Mouse (Mus musculus) heart, embryonic 13.5 days (tissue): ENCODE results near the gene Wwc1. TPM values are rescaled to one million over a fixed set of nuclear protein-coding genes. Genes with fewer than 3 reads are reported as not detected.
A peak's percentile ranks its signal among the peaks of the same experiment; 100 is the strongest.

Experiments
- ATAC-seq: fragments of 200-750 bp; cut with Nextera tagmentation; 2 replicates; pipeline ENCODE4 v1.8.0; 2017; ENCODE audit warnings: moderate TSS enrichment; ENCODE audit not compliant: insufficient number of reproducible peaks, low FRiP score, low TSS enrichment; ENCODE audit errors: extremely low read depth
- H3K27ac ChIP-seq: fragments of 300-500 bp; sonication (generic); replicated peaks from 2 replicates; pipeline ENCODE4 v1.5.1; 2015; ENCODE audit warnings: moderate library complexity, mild to moderate bottlenecking, inconsistent platforms
- H3K27me3 ChIP-seq: fragments of 300-500 bp; sonication (generic); replicated peaks from 2 replicates; pipeline ENCODE4 v1.6.1; 2015; ENCODE audit warnings: mild to moderate bottlenecking, inconsistent platforms
- H3K36me3 ChIP-seq: fragments of 300-500 bp; sonication (generic); 2 replicates; pipeline ENCODE4 v1.6.1; 2015; ENCODE audit warnings: mild to moderate bottlenecking, inconsistent platforms
- H3K4me1 ChIP-seq: fragments of 300-500 bp; sonication (generic); 2 replicates; pipeline ENCODE4 v1.6.1; 2015; ENCODE audit warnings: inconsistent platforms
- H3K4me2 ChIP-seq: fragments of 300-500 bp; sonication (generic); 2 replicates; pipeline ENCODE4 v1.6.1; 2015; ENCODE audit warnings: inconsistent platforms, mild to moderate bottlenecking, moderate library complexity
- H3K4me3 ChIP-seq: fragments of 300-500 bp; sonication (generic); 2 replicates; pipeline ENCODE4 v1.5.1; 2015; ENCODE audit warnings: moderate library complexity, mild to moderate bottlenecking, inconsistent platforms
- H3K9ac ChIP-seq: fragments of 300-500 bp; sonication (generic); 2 replicates; pipeline ENCODE4 v1.6.1; 2015; ENCODE audit warnings: inconsistent platforms, mild to moderate bottlenecking, moderate library complexity
- H3K9me3 ChIP-seq: fragments of 300-500 bp; sonication (generic); 2 replicates; pipeline ENCODE4 v1.6.1; 2016; ENCODE audit warnings: inconsistent platforms
- WGBS: fragments of 180-500 bp; shearing (Covaris S2); methylation state at CpG from one replicate; pipeline ENCODE4 v1.1.7; 2015; ENCODE audit warnings: mixed read lengths; 5-methylcytosine and 5-hydroxymethylcytosine counted together
- polyA plus RNA-seq: library from polyadenylated mRNA; unstranded; fragments of >200 nt; fragmentation: Nextera tagmentation; extraction: Ambion mirVana; gene quantifications from 2 replicates; pipeline ENCODE4 v1.2.1, GENCODE M21; 2015

Wwc1 gene
- polyA plus RNA-seq, 1 experiment from 2014 or later = 1.0 TPM

DNA sequence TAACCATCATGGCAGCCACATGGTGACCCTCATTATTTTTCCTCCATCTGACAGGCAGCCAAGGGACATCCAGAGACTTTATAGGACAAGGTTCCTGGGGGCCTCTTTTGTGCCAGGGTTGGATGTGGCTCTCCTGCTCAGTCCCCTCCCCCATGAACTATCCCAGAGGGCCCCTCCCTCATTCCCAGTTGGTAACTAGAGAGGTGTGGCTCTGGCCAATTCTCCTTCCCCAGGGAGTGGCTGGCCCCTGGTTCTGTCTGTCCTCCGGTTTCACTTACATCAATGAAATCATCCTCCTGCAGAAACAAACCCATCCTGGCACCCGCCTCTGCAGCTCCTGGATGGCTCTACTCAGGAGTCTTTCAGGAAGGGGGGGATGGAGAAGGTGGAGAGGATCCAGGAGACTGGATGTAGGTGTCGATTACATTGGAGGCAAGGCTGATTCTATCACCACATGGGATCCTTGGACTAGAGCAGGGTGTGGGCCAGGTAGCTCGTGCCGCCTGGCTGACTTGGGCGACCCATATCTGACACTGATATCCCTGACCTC is 49.7 kb downstream of the Wwc1 start:
- H3K4me2 ChIP-seq = no peak overlapping the region
- no peaks in the 10 kb centered on the region for H3K27me3 ChIP-seq
- no peak overlapping the region for H3K9ac ChIP-seq
- no peaks in the 10 kb centered on the region for H3K36me3 ChIP-seq
- no peak overlapping the region for H3K4me3 ChIP-seq
- ATAC-seq = no peak
- H3K27ac ChIP-seq = no peak overlapping the region
- H3K4me1 ChIP-seq = peaks cover 5% of the 10 kb centered on the region; the same call in 1 of the 2 replicates
- WGBS = 72% methylated on average over 6 of the region's 6 CpGs
- H3K9me3 ChIP-seq = no peaks in the 10 kb centered on the region

DNA sequence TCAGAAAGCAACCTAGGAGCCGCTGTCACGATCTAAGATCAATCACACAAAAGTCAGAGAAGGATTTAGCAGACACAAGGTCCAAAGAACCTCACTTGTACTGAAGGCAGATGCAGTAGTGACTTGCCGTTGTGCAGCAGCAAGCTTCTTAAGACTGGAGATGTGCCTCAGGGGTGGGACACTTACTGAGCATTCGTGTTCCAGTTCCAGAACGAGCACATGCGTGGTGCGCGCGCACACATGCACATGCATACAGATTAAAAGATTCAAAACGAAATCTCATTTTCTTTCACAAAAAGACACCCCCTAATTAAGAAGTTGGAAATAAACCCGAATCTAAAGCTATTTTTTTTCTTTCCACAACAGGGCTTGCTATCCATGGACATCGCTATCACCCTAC is 51.9 kb downstream of the Wwc1 start:
- H3K9ac ChIP-seq = no peak overlapping the region
- H3K9me3 ChIP-seq = no peaks in the 10 kb centered on the region
- H3K4me1 ChIP-seq = peaks cover under 1% of the 10 kb centered on the region; the same call in 1 of the 2 replicates
- H3K27me3 ChIP-seq = no peaks in the 10 kb centered on the region
- WGBS = 89% methylated on average over 12 of the region's 12 CpGs
- no peak for ATAC-seq
- no peaks in the 10 kb centered on the region for H3K36me3 ChIP-seq
- H3K4me3 ChIP-seq = no peak overlapping the region
- H3K27ac ChIP-seq = no peak overlapping the region
- H3K4me2 ChIP-seq = no peak overlapping the region

DNA sequence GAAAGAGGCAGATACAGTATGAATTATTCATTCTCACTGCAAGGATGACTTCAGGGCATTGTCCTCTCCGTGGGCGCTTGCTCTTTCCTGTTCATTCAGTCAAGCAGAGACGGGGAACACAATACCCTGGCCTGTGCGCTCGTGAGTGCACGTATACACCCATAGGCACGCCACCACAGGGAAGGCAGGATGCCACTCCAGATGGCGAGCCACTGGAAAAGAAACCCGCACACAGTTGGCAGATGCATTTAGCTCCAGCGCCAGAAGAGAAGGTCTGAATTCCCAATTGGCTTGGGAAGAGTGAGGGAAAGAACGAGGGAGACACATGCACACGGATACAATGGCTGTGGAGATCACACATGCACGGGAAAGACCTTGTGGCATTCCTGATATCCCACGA is 53.0 kb downstream of the Wwc1 start:
- no peaks in the 10 kb centered on the region for H3K36me3 ChIP-seq
- H3K4me1 ChIP-seq = peaks cover 3% of the 10 kb centered on the region
- H3K27me3 ChIP-seq = no peaks in the 10 kb centered on the region
- H3K9ac ChIP-seq = no peak overlapping the region
- ATAC-seq = no peak
- WGBS = 69% methylated on average over 14 of the region's 14 CpGs
- no peak overlapping the region for H3K4me2 ChIP-seq
- no peak overlapping the region for H3K27ac ChIP-seq
- no peak overlapping the region for H3K4me3 ChIP-seq
- no peaks in the 10 kb centered on the region for H3K9me3 ChIP-seq

DNA sequence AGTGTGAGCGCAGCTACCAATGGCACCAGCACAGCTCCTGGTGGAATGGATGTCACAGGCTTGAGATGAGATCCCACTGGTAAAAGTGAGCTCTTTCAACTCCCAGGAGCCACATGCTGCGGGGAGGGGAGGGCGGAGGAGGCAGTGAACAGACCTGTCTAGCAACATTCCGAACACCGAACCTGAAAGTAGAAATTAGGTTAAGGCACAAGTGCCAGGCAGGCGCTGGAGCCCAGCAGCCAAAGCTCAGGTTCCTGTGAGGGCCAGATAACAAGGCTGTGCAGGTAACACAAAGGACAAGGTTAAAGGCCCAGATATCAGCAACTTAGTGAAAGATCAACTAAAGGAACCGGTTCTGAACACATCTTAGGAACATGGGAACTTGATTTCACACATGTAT is 54.7 kb downstream of the Wwc1 start:
- WGBS = 71% methylated on average over 7 of the region's 7 CpGs
- Histone ChIP-seq H3K4me3 (no peak overlapping the region), H3K4me2 (no peak overlapping the region), H3K9me3 (no peaks in the 10 kb centered on the region), H3K27ac (no peak overlapping the region), H3K9ac (no peak overlapping the region), H3K4me1 (peaks cover 7% of the 10 kb centered on the region), H3K36me3 (no peaks in the 10 kb centered on the region), H3K27me3 (peaks cover 5% of the 10 kb centered on the region; the same call in 1 of the 2 replicates)
- ATAC-seq = no peak

DNA sequence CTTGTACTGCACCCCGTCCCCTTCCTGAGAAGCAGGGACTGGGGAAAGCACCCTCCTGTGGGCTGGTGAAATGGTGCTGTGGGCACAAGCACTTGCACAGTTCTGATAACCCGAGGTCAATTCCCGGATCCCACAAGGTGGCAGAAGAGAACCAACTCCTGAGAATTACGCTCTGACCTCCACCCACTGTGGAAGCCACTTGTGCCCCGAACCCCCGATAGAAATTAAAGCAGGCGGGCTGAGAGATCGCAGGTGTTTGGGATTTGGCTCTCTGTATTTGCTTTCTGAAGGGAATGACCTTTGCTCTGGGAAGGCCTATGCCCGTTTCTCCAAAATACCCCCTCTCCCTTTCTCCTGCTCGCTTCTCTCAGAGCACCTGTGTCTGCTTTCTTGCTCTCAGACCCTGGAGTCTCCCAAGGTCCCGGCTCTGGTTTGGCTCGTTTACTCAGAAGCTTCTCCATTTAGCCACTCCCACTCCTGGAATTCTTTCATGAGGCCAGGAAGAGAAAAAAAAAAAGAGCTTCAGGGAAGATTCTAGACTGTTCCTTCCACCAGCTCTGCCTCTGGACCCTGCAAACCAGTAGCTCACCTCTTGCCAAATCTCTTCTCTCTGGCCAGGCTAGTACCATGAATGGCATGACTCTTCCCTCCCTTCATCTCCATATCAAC is 58.0 kb downstream of the Wwc1 start:
- no peak overlapping the region for H3K27ac ChIP-seq
- H3K4me3 ChIP-seq = no peak overlapping the region
- 35% methylated on average over 12 of the region's 12 CpGs for WGBS

DNA sequence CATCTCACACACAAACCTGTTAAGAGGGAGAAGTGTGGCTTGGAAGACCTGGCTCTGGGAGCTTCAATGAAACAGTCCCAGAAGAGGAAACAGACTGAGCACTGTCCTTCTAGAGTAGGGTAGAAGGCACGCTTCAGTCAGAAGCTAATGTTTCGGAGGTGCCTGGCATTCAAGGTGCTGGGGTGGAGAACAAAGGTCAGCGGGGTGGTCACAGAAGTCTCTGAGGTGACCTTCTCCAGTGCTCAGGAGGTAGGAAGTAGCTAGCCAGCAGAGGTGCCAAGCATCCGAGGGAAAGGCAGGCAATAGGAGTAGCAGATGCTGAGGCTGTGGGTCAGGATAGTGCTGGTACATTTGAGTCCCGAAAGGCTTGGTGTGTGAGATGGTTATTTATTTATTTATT is 59.6 kb downstream of the Wwc1 start:
- Histone ChIP-seq H3K4me2 (no peak overlapping the region), H3K9ac (no peak overlapping the region), H3K36me3 (no peaks in the 10 kb centered on the region), H3K9me3 (no peaks in the 10 kb centered on the region), H3K27me3 (peaks cover 5% of the 10 kb centered on the region; the same call in 1 of the 2 replicates), H3K4me1 (peaks cover 14% of the 10 kb centered on the region), H3K27ac (no peak overlapping the region), H3K4me3 (no peak overlapping the region)
- WGBS = 84% methylated on average over 5 of the region's 5 CpGs
- no peak for ATAC-seq

More for the DNA sequence above, 58.0 kb downstream of the Wwc1 start:
- H3K4me1 ChIP-seq = peaks cover 7% of the 10 kb centered on the region
- no peaks in the 10 kb centered on the region for H3K9me3 ChIP-seq
- H3K9ac ChIP-seq = no peak overlapping the region
- no peaks in the 10 kb centered on the region for H3K36me3 ChIP-seq
- peak overlapping the region; percentile 36; the same call in 1 of the 2 replicates for H3K4me2 ChIP-seq
- peaks cover 5% of the 10 kb centered on the region; the same call in 1 of the 2 replicates for H3K27me3 ChIP-seq
- ATAC-seq = no peak

DNA sequence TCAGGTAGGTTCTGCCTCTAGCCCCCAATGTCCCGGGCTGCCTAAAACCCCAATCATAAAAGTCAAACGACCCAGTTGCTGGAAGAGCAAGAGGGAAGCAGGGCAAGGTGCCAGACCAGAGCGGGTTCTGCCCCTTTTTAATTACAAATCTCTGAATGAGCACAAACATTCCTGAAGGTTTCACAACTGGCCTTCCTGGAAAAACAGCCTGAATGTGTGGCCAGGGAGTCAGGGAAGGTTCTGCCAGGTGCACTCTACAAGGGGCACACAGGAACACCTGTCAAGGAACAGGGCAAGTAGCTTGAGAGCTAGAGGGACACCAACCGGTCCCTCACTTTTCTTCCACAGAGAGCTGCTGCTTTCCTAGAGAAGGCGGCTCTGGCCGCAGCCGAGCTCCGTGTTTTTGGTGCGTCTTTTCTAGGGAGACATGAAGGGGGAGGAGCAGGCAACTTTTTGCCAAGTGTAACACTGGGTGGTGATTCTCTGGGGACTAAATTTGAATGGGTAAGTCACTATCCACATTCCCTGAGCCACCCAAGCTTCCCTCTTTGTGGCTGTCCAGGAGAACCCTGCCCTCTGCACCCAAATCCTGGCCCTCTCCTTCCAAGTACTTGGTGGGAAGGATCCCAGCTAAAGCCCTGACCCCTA is 60.3 kb downstream of the Wwc1 start:
- Histone ChIP-seq H3K4me3 (no peak overlapping the region), H3K4me2 (no peak overlapping the region), H3K9ac (no peak overlapping the region), H3K9me3 (no peaks in the 10 kb centered on the region), H3K4me1 (peaks cover 14% of the 10 kb centered on the region), H3K36me3 (no peaks in the 10 kb centered on the region), H3K27me3 (peaks cover 5% of the 10 kb centered on the region; the same call in 1 of the 2 replicates), H3K27ac (no peak overlapping the region)
- no peak for ATAC-seq
- WGBS = 64% methylated on average over 9 of the region's 9 CpGs

DNA sequence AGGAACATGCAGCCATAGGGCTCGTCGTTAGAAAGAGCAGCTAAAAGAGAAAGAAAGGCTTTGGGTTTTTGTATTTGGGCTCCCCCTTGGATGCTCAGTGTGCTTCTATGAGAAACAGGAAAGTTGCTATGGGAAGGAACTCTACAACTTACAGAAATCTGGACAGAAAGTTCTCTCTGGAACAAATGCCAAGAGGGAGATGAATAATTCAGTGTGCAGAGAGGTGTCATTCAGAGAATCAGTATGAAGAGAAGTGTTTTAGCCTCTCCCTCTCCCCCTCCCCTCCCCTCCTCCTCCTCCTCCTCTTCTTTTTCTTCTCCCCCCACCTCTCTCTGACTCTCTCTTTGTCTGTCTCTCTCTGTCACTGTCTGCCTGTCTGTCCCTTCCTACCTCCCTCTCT is 60.9 kb downstream of the Wwc1 start:
- H3K36me3 ChIP-seq = no peaks in the 10 kb centered on the region
- peaks cover 5% of the 10 kb centered on the region; the same call in 1 of the 2 replicates for H3K27me3 ChIP-seq
- no peaks in the 10 kb centered on the region for H3K9me3 ChIP-seq
- H3K4me1 ChIP-seq = peaks cover 14% of the 10 kb centered on the region
- H3K9ac ChIP-seq = no peak overlapping the region
- H3K4me3 ChIP-seq = no peak overlapping the region
- WGBS = 54% methylated on average over 2 of the region's 2 CpGs
- ATAC-seq = no peak
- no peak overlapping the region for H3K27ac ChIP-seq
- no peak overlapping the region for H3K4me2 ChIP-seq

DNA sequence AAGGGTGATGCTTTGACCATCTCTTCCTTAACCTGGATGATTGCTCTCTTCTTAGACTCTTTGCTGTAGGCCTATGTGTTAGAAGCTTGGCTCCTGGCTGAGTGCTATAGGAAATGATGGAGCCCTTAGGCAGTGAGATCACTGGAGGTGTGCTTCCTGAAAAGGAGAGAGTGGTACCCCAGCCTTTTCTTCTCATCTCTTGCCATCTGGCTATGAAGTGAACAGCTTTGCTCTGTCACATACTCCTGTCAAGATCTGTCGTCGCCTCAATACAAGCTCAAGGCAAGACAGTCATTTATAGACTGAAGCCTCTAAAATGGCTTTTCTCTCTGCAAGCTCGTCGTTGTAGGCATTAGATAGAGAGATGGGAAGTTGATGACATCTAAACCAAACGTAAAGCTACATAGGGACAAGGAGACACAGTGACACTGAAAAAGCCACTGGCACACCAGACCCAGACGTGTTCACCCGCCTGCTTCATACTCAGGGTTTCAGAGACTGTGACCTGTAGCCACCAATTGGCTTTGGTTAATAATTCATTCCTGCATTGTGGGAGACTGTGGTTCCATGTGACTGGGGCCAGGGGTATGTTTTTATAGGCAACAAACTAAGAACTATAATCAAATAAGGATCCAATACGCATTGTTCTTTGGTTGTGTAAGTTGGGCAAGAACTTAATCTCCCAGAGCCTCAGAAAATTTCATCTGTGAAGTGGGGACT is 63.7 kb downstream of the Wwc1 start:
- H3K36me3 ChIP-seq = no peaks in the 10 kb centered on the region
- H3K4me1 ChIP-seq = peaks cover 7% of the 10 kb centered on the region
- no peak overlapping the region for H3K9ac ChIP-seq
- H3K4me3 ChIP-seq = no peak overlapping the region
- no peaks in the 10 kb centered on the region for H3K9me3 ChIP-seq
- no peak overlapping the region for H3K27ac ChIP-seq
- 0 out of 2 replicates have a peak, but pooled peaks cover 2% of the 10 kb centered on the region for H3K27me3 ChIP-seq
- H3K4me2 ChIP-seq = no peak overlapping the region
- ATAC-seq = no peak
- WGBS = 59% methylated on average over 8 of the region's 8 CpGs

DNA sequence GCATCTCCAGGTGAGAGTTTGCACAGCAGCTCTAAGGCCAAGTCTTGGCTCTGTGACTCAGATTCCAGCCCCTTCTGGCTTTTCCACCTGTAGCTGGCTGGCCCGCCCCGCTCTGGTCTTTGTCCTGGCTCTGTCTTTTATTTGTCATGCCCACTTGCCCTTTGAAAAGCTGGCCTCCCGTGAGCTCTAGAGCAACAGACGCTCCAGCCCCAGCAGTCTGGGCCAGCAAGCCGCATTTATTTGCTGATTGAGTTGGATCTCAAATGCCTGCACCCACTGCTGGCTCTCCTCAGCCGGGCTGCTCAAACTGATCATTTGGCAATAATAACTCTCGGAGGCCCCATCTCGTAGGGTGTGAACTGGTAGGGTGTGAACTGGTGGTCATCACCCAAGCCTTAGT is 64.8 kb downstream of the Wwc1 start:
- no peaks in the 10 kb centered on the region for H3K9me3 ChIP-seq
- peaks cover 7% of the 10 kb centered on the region for H3K4me1 ChIP-seq
- H3K27ac ChIP-seq = no peak overlapping the region
- no peaks in the 10 kb centered on the region for H3K27me3 ChIP-seq
- 57% methylated on average over 8 of the region's 8 CpGs for WGBS
- H3K9ac ChIP-seq = no peak overlapping the region
- H3K4me3 ChIP-seq = no peak overlapping the region
- H3K36me3 ChIP-seq = no peaks in the 10 kb centered on the region
- H3K4me2 ChIP-seq = no peak overlapping the region
- no peak for ATAC-seq

DNA sequence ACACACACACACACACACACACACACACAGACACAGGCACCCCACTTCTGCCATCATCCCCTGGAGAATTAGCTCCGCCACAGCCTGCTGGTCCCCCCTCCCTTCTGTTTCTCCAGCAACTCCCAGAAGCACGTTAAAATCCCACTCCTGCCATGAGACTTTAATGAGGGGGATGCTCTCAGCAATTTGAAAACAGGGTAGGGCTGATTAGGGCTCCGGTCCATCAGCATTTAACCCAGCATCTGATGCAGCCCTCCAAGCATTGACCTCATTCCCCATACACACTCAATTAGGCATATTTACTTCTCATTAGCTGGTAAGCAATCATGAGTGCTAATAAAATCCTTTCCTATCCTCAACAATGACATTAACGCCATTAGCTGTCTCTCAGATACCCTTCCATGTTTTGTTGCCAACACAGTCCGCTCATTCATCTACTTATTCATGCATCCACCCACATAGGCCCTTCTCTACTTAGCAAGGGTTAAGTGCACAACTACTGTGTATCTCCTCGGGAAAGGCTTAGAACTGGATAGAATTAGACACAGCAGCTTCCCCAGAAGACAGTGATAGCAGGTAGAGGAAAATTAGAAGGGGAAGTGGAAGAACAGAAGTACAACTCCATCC is 66.8 kb downstream of the Wwc1 start:
- no peaks in the 10 kb centered on the region for H3K27me3 ChIP-seq
- no peaks in the 10 kb centered on the region for H3K9me3 ChIP-seq
- H3K4me1 ChIP-seq = peaks cover 7% of the 10 kb centered on the region
- no peaks in the 10 kb centered on the region for H3K36me3 ChIP-seq
- WGBS = 70% methylated on average over 6 of the region's 6 CpGs
- H3K4me3 ChIP-seq = no peak overlapping the region
- no peak overlapping the region for H3K9ac ChIP-seq
- H3K4me2 ChIP-seq = no peak overlapping the region
- no peak overlapping the region for H3K27ac ChIP-seq
- no peak for ATAC-seq
